Mouse (Mus musculus): ENCODE results near the gene Jag2.

The Jag2 gene

GRCm38 (mm10) chr12:112898351-112898750 is 31.2 kb downstream of the Jag2 start:
- no peak for DNase-seq

GRCm38 (mm10) chr12:112897522-112898212 is 31.9 kb downstream of the Jag2 start:
- peak; percentile 37 to 41 for DNase-seq

- DNase-seq: peak in 1 of 2 experiments; percentile 10
Observed at GRCm38 (mm10) chr12:112894969-112895368, 34.6 kb downstream of the Jag2 start.

- peak in 1 of 2 experiments; percentile 50 for DNase-seq
Observed at GRCm38 (mm10) chr12:112894303-112894884, 35.2 kb downstream of the Jag2 start.

GRCm38 (mm10) chr12:112885465-112885864 is 44.1 kb downstream of the Jag2 start:
- no peak for DNase-seq

- no peak for DNase-seq
Observed at GRCm38 (mm10) chr12:112881301-112881815, 48.2 kb downstream of the Jag2 start.

- no peak for DNase-seq
Observed at GRCm38 (mm10) chr12:112880661-112881060, 48.9 kb downstream of the Jag2 start.

GRCm38 (mm10) chr12:112879731-112880130 is 49.8 kb downstream of the Jag2 start:
- DNase-seq: no peak

GRCm38 (mm10) chr12:112877607-112878020 is 52.0 kb downstream of the Jag2 start:
- no peak for DNase-seq

GRCm38 (mm10) chr12:112877073-112877576 is 52.5 kb downstream of the Jag2 start:
- DNase-seq: no peak

GRCm38 (mm10) chr12:112876332-112877072 is 53.1 kb downstream of the Jag2 start:
- DNase-seq: no peak

- peak; percentile 91 to 94 for DNase-seq
Observed at GRCm38 (mm10) chr12:112875225-112876013, 54.2 kb downstream of the Jag2 start.

GRCm38 (mm10) chr12:112874199-112874598 is 55.4 kb downstream of the Jag2 start:
- no peak for DNase-seq

GRCm38 (mm10) chr12:112873452-112874190 is 56.0 kb downstream of the Jag2 start:
- peak; percentile 84 to 85 for DNase-seq

GRCm38 (mm10) chr12:112872991-112873390 is 56.6 kb downstream of the Jag2 start:
- no peak for DNase-seq

- no peak for DNase-seq
Observed at GRCm38 (mm10) chr12:112871272-112871671, 58.3 kb downstream of the Jag2 start.

GRCm38 (mm10) chr12:112870775-112871174 is 58.8 kb downstream of the Jag2 start:
- DNase-seq: no peak

GRCm38 (mm10) chr12:112869783-112870204 is 59.8 kb downstream of the Jag2 start:
- no peak for DNase-seq

- peak in 1 of 2 experiments; percentile 47 for DNase-seq
Observed at GRCm38 (mm10) chr12:112868178-112869087, 61.1 kb downstream of the Jag2 start, which contains the start of gene Gpr132. Gene Gpr132 (minus strand): TSS chr12:112868228.

- DNase-seq: peak; percentile 69 to 76
Observed at GRCm38 (mm10) chr12:112867106-112867674, 62.4 kb downstream of the Jag2 start.
